Mouse (Mus musculus) limb, embryonic 13.5 days (tissue): ENCODE results near the gene Smco2. TPM values are rescaled to one million over a fixed set of nuclear protein-coding genes. Genes with fewer than 3 reads are reported as not detected.

Source experiments
- polyA plus RNA-seq: library from polyadenylated mRNA; unstranded; fragments of >200 nt; fragmentation: Nextera tagmentation; extraction: Ambion mirVana; gene quantifications from 2 replicates; pipeline ENCODE4 v1.2.1, GENCODE M21; 2015

Smco2 gene
- polyA plus RNA-seq, 1 experiment from 2014 or later = not detected

Other genes with a start within 250 kb of the Smco2 start
- gene Med21, start 207.6 kb upstream of the Smco2 start, polyA plus RNA-seq = 160 and 165 TPM in 2 replicates
- gene Tm7sf3, start 207.3 kb upstream of the Smco2 start, polyA plus RNA-seq = 38.3 and 39.2 TPM in 2 replicates
- 23.0 TPM in 2 replicates for gene Stk38l, start 125.1 kb upstream of the Smco2 start, polyA plus RNA-seq
- gene Arntl2, start 54.0 kb upstream of the Smco2 start, polyA plus RNA-seq = 7.3 and 10.2 TPM in 2 replicates
- gene Ppfibp1, start 38.4 kb downstream of the Smco2 start, polyA plus RNA-seq = 61.1 and 68.5 TPM in 2 replicates
- gene 1700034J05Rik, start 104.3 kb downstream of the Smco2 start, polyA plus RNA-seq = 0.18 and 0.31 TPM in 2 replicates
- gene Rep15, start 182.5 kb downstream of the Smco2 start, polyA plus RNA-seq = 1.3 and 1.6 TPM in 2 replicates
- gene Mrps35, start 192.7 kb downstream of the Smco2 start, polyA plus RNA-seq = 98.6 and 99.6 TPM in 2 replicates
- gene Mansc4, start 236.9 kb downstream of the Smco2 start, polyA plus RNA-seq = 1.8 and 2.1 TPM in 2 replicates
- 7.4 and 8.8 TPM in 2 replicates for gene Klhl42, start 241.3 kb downstream of the Smco2 start, polyA plus RNA-seq